Mouse (Mus musculus) embryonic stem cell, embryonic (primary cell): Measurements from ENCODE around the gene Rabgef1.

Source experiments
- CTCF ChIA-PET, 4 experiments: fragments of 300-600 bp in 2 of 4; fragments of 350-600 bp in 2 of 4; sonication (Branson Sonifier 250); formaldehyde crosslinking; loops; one replicate each; lab custom pipeline; 2022; ENCODE audit warnings: inconsistent platforms in 2 of 4; lab: Charles Lee
- POLR2A ChIA-PET, 4 experiments: fragments of 300-600 bp in 2 of 4; fragments of 350-600 bp in 2 of 4; sonication (Branson Sonifier 250); formaldehyde crosslinking; loops; one replicate each; lab custom pipeline; 2022; ENCODE audit warnings: antibody characterized with exemption in 4 of 4, inconsistent platforms in 1 of 4; lab: Charles Lee

Rabgef1 gene

GRCm38 (mm10) chr5:130256678-130257271 is 85.2 kb downstream of the Rabgef1 start:
- POLR2A ChIA-PET, result interaction anchor here (0.5 to 9.7 kb wide), 186 partner anchors 8 to 1656 kb away, joined by 3 to 208 read pairs (median 4); partner anchors contain the start of genes Chchd2 (in 3 of the 4), Gusb (in 3 of the 4), Kctd7 (in 3 of the 4) and Psph (in 2 of the 4)

GRCm38 (mm10) chr5:130257303-130257702 is 85.7 kb downstream of the Rabgef1 start:
- ChIA-PET POLR2A (interaction anchor here (0.6 to 9.7 kb wide), 153 partner anchors 8 to 1657 kb away, joined by 3 to 208 read pairs (median 5); partner anchors contain the start of genes Gusb (in 3 of the 4), Kctd7 (in 3 of the 4), Chchd2 (in 2 of the 4) and Rabgef1 (in 2 of the 4)), CTCF (interaction anchor here (0.6 to 3.2 kb wide), 28 partner anchors 8 to 601 kb away, joined by 3 to 71 read pairs (median 4); partner anchors contain the start of genes Chchd2 (in 1 of the 4) and Gusb (in 1 of the 4))

More at GRCm38 (mm10) chr5:130256678-130257271, 85.2 kb downstream of the Rabgef1 start:
- CTCF ChIA-PET, result interaction anchor here (0.6 to 3.2 kb wide), 47 partner anchors 8 to 605 kb away, joined by 3 to 71 read pairs (median 4); partner anchors contain the start of genes Chchd2 (in 1 of the 4) and Gusb (in 1 of the 4)

- ChIA-PET POLR2A (interaction anchor here in 2 of 4 experiments (0.6 to 2.0 kb wide), 9 partner anchors 8 to 45 kb away, joined by 3 to 8 read pairs (median 4); partner anchors contain the start of genes Sbds (in 2 of the 2) and Tyw1 (in 2 of the 2)), CTCF (interaction anchor here in 3 of 4 experiments (0.6 to 1.8 kb wide), 12 partner anchors 8 to 662 kb away, joined by 3 to 16 read pairs (median 3); partner anchors contain the start of genes Sbds (in 1 of the 3) and Tyw1 (in 1 of the 3))
Measured at GRCm38 (mm10) chr5:130263454-130263853, 91.9 kb downstream of the Rabgef1 start.
